Mouse (Mus musculus): ENCODE results near the gene Tmem147. TPM values are rescaled to one million over a fixed set of nuclear protein-coding genes. Genes with fewer than 3 reads are reported as not detected.

Gene Tmem147
- total RNA-seq, 2 experiments from 2014 or later: 116 to 132 TPM

- DNase-seq (ENCODE audit: extremely low spot score in 1 of 2, low spot score in 1 of 2): peak in 1 of 2 experiments; percentile 18
These were observed 473 bp downstream of the Tmem147 start for GRCm38 (mm10) chr7:30728739-30729395.

GRCm38 (mm10) chr7:30728214-30728613 is 1.1 kb downstream of the Tmem147 start:
- DNase-seq (ENCODE audit: extremely low spot score in 1 of 2, low spot score in 1 of 2): no peak

GRCm38 (mm10) chr7:30723274-30723953 is 5.9 kb downstream of the Tmem147 start:
- no peak for DNase-seq (ENCODE audit: extremely low spot score in 1 of 2, low spot score in 1 of 2)

- DNase-seq (ENCODE audit: extremely low spot score in 1 of 2, low spot score in 1 of 2): no peak
These were observed 8.1 kb downstream of the Tmem147 start for GRCm38 (mm10) chr7:30721286-30721685.

- no peak for DNase-seq (ENCODE audit: extremely low spot score in 1 of 2, low spot score in 1 of 2)
These were observed 9.7 kb downstream of the Tmem147 start for GRCm38 (mm10) chr7:30719669-30720068.

- DNase-seq (ENCODE audit: extremely low spot score in 1 of 2, low spot score in 1 of 2): no peak
These were observed 11.7 kb downstream of the Tmem147 start for GRCm38 (mm10) chr7:30717716-30718046.

- DNase-seq (ENCODE audit: extremely low spot score in 1 of 2, low spot score in 1 of 2): peak; percentile 30 to 37
These were observed 12.2 kb downstream of the Tmem147 start for GRCm38 (mm10) chr7:30717006-30717715.

- no peak for DNase-seq (ENCODE audit: extremely low spot score in 1 of 2, low spot score in 1 of 2)
These were observed 17.4 kb downstream of the Tmem147 start, which contains the start of gene Atp4a for GRCm38 (mm10) chr7:30711942-30712341. Gene Atp4a (plus strand): TSS chr7:30712209.

- no peak for DNase-seq (ENCODE audit: extremely low spot score in 1 of 2, low spot score in 1 of 2)
These were observed 21.9 kb downstream of the Tmem147 start for GRCm38 (mm10) chr7:30707441-30707840.

GRCm38 (mm10) chr7:30706214-30706882 is 23.0 kb downstream of the Tmem147 start:
- DNase-seq (ENCODE audit: extremely low spot score in 1 of 2, low spot score in 1 of 2): no peak

GRCm38 (mm10) chr7:30698589-30698988 is 30.8 kb downstream of the Tmem147 start, which contains the start of gene 2200002J24Rik:
Gene 2200002J24Rik (plus strand): TSS chr7:30698926.
- no peak for DNase-seq (ENCODE audit: extremely low spot score in 1 of 2, low spot score in 1 of 2)

GRCm38 (mm10) chr7:30698101-30698500 is 31.2 kb downstream of the Tmem147 start:
- no peak for DNase-seq (ENCODE audit: extremely low spot score in 1 of 2, low spot score in 1 of 2)

- no peak for DNase-seq (ENCODE audit: extremely low spot score in 1 of 2, low spot score in 1 of 2)
These were observed 41.0 kb downstream of the Tmem147 start for GRCm38 (mm10) chr7:30688325-30688724.

- no peak for DNase-seq (ENCODE audit: extremely low spot score in 1 of 2, low spot score in 1 of 2)
These were observed 45.9 kb downstream of the Tmem147 start for GRCm38 (mm10) chr7:30683425-30683824.

GRCm38 (mm10) chr7:30681897-30682296 is 47.4 kb downstream of the Tmem147 start:
- DNase-seq (ENCODE audit: extremely low spot score in 1 of 2, low spot score in 1 of 2): no peak

GRCm38 (mm10) chr7:30678263-30678975 is 50.9 kb downstream of the Tmem147 start:
- peak in 1 of 2 experiments; percentile 19 for DNase-seq (ENCODE audit: extremely low spot score in 1 of 2, low spot score in 1 of 2)

Data from layer of hippocampus, postnatal 25 days (tissue).